Mouse (Mus musculus) frontal cortex, adult 2 months (tissue): ENCODE measurements at regions not wholly inside any gene's neighbourhood (a gene's known extent, or its start where the extent isn't known, plus 50 kb on each side); places are given as distances from the start of the nearest gene placed in this dataset.

Source experiments
- DNase-seq, 2 experiments: peaks; one replicate each; pipeline ENCODE4 v3.0.0; 2022; ENCODE audit warnings: low spot score in 1 of 2; ENCODE audit errors: extremely low spot score in 1 of 2

GRCm38 (mm10) chr12:51294971-51295477 is 52.8 kb upstream of the G2e3 start:
- peak; percentile 10 to 52 for DNase-seq

- no peak for DNase-seq
Observed at GRCm38 (mm10) chr12:51278358-51278757, 69.5 kb upstream of the G2e3 start.

- peak in 1 of 2 experiments; percentile 81 for DNase-seq
Observed at GRCm38 (mm10) chr12:51275818-51276538, 71.9 kb upstream of the G2e3 start.

GRCm38 (mm10) chr12:51273486-51273885 is 74.4 kb upstream of the G2e3 start:
- DNase-seq, result no peak

- DNase-seq, result peak in 1 of 2 experiments; percentile 16
Observed at GRCm38 (mm10) chr12:51242839-51243238, 105.0 kb upstream of the G2e3 start.

- peak; percentile 34 to 67 for DNase-seq
Observed at GRCm38 (mm10) chr12:51241131-51241781, 106.6 kb upstream of the G2e3 start.

GRCm38 (mm10) chr12:51211691-51212090 is 136.2 kb upstream of the G2e3 start:
- no peak for DNase-seq

GRCm38 (mm10) chr12:51196289-51196688 is 151.6 kb upstream of the G2e3 start:
- DNase-seq, result no peak

- no peak for DNase-seq
Observed at GRCm38 (mm10) chr12:51195136-51195535, 152.7 kb upstream of the G2e3 start.

GRCm38 (mm10) chr12:51190754-51191153 is 157.1 kb upstream of the G2e3 start:
- DNase-seq, result no peak

GRCm38 (mm10) chr12:51190186-51190585 is 157.7 kb upstream of the G2e3 start:
- DNase-seq, result no peak

- DNase-seq, result peak; percentile 83 to 89
Observed at GRCm38 (mm10) chr12:51188229-51188628, 159.6 kb upstream of the G2e3 start.

- peak in 1 of 2 experiments; percentile 28 for DNase-seq
Observed at GRCm38 (mm10) chr12:51187726-51188125, 160.1 kb upstream of the G2e3 start.

- DNase-seq, result peak in 1 of 2 experiments; percentile 33
Observed at GRCm38 (mm10) chr12:51185751-51186150, 162.1 kb upstream of the G2e3 start.

- DNase-seq, result no peak
Observed at GRCm38 (mm10) chr12:51174906-51175756, 172.7 kb upstream of the G2e3 start.

GRCm38 (mm10) chr12:51165186-51165585 is 182.7 kb upstream of the G2e3 start:
- no peak for DNase-seq

GRCm38 (mm10) chr12:51160995-51161394 is 186.9 kb upstream of the G2e3 start:
- DNase-seq, result no peak

GRCm38 (mm10) chr12:51160122-51160521 is 187.7 kb upstream of the G2e3 start:
- DNase-seq, result no peak

- peak in 1 of 2 experiments; percentile 6 for DNase-seq
Observed at GRCm38 (mm10) chr12:51147963-51148362, 199.9 kb upstream of the G2e3 start.

- no peak for DNase-seq
Observed at GRCm38 (mm10) chr12:51143840-51144239, 204.0 kb upstream of the G2e3 start.

GRCm38 (mm10) chr12:51143196-51143595 is 204.7 kb upstream of the G2e3 start:
- peak; percentile 76 to 85 for DNase-seq
